Mouse (Mus musculus) frontal cortex, adult 2 months (tissue): ENCODE results near the gene Ddr2. TPM values are rescaled to one million over a fixed set of nuclear protein-coding genes. Genes with fewer than 3 reads are reported as not detected.
"Not testable (repeated sequence)": the region's sequence is repeated elsewhere in the genome, so short reads cannot be mapped to it uniquely, and the experiment has no call there.

Source experiments
- DNase-seq, 2 experiments: peaks; one replicate each; pipeline ENCODE4 v3.0.0; 2022; ENCODE audit warnings: low spot score in 1 of 2; ENCODE audit errors: extremely low spot score in 1 of 2
- polyA plus RNA-seq: library from polyadenylated mRNA; depleted of rRNA; stranded (reverse); fragments of >200 nt; gene quantifications from 2 replicates; pipeline ENCODE4 v1.2.3, GENCODE M21; 2012

Gene Ddr2
- polyA plus RNA-seq, 1 experiment = 5.9 TPM

DNA sequence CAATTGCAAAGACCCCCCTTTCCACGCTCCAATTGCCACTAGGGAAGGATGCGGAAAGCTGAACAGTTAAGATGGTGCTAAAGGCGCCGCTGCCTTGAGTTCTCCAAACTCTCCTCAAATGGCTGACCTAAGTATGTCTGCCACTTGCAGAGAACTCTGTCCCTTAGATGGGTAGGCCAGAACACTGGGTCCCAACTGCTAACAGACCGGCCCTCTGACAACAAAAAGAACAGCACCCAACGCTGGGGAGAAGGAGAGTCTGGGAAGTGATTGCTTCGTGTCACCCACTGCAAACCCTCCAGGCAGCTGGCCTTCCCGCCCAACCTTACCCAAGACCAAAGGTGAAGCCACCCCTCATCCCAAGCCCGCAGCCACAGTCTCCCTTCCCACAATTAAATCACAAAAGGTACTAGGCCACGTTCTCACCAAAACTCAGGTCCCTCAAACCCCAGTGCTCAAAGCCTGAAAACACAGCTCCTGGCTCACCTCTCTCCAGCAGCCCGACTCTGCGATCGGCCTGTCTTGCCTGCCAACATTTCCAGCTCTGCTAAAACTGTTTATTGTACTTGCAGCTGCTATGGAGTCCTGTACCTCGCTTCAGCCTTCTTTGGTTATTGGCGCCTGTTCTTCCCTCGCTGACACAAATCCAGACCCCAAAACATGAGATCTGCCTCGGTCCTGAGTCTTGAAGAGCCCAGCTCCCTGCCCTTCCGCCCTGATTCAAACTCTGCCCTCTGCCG is 616 bp downstream of the Ddr2 start:
- no peak for DNase-seq

DNA sequence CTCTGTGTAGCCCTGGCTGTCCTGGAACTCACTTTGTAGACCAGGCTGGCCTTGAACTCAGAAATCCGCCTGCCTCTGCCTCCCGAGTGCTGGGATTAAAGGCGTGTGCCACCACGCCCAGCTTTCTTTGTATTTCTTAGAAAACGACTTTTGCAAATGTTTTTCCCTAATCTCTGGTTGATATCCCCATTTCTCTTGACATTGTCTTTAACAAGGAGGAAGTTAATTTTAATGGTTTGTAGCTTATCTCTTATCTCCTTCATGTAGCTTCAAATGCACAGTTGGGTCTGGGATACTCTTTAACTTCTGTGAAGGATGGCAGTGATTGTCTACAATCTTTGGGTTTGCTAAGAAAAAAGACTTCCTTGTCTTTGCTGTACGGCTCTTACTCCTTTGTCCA is 7.7 kb downstream of the Ddr2 start:
- not testable (repeated sequence) for DNase-seq

GRCm38 (mm10) chr1:170086631-170087030 is 23.9 kb downstream of the Ddr2 start:
- DNase-seq = no peak

DNA sequence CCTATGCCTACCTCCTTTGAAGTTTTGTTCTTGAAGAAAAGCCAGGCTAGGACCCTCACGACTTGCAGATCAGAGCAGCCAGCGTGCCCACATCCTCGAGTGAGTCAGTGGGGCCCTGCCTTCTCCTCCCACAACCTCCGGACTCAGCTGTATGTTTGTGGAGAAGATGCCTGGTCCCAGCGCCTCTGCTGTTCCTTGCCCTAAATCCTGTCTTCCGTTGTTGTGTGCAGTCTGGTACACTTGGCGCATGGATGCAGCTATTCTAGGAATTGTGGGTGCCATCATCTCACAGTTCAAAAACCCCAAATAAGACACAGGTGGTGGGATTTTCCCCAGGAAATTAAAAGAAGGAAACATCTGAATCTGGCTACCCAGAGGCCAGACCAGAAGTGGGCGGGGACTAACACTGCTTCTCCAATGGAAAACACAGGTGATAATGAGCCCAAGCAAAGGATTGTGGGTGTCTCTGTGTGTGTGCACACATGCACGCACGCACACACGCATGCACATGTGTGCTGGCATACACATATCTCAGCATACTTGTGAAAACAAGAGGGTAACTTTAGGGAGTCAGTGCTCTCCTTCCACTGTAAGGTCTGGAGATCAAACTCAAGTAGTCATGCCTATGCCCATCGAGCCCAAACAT is 26.3 kb downstream of the Ddr2 start:
- peak; percentile 33 to 67 for DNase-seq

- no peak for DNase-seq
Observed at GRCm38 (mm10) chr1:170080907-170081306, 29.7 kb downstream of the Ddr2 start.

DNA sequence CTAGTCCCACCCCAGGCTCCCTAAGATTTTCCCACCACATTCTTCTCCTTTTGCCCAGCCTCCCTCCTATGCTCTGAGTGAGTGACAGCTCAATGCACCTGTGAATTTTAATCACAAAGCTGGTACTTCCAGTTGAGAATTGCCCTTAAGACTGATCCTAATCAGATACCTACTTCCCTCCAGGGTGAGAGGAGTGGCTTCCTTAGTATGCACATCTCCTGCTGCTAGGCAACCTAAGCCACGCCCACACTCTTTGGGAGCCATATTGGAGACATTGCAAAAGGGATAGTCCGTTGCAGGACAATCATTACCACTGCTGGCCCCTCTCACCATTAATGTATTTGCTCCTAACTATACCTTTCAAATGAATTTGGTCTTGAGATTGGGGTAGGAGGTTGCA is 31.1 kb downstream of the Ddr2 start:
- no peak for DNase-seq

DNA sequence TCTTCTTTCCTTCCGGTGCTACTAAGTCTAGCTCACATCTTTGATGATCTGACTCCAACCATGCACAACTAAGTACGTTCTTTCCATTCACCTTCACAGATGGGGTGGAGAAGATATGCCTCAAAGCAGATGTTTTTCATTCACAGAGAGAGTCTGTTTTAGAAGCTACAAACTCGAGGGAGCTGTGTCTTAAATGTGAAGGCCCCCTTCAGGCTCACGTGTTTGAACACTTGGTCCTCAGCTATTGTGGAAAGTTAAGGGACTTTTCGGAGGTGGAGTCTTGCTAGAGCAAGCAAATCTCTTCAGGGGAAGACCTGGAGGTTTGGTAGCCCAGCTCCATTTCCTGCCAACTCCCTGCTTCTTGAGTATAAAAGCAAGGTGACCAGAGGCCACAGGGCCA is 34.2 kb downstream of the Ddr2 start:
- DNase-seq = no peak

GRCm38 (mm10) chr1:170073768-170074167 is 36.8 kb downstream of the Ddr2 start:
- no peak for DNase-seq

DNA sequence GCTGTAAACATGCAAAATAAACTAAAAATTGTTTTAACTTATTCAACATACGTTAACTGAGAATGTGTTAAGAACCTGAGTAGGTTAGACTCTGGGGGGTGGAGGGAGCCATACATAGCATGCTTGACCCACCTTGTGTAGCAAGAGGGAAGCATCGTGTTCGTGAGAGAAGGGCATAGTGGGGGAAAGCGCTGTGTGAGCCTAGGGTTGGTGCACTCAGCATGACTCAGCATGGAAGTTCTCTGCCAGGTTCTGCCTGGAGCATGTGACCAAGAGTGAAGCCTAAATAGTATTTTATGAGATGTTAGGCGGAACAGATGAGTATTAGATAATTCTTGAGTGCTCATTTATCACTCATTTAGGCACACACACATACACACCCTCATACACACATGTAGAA is 41.4 kb downstream of the Ddr2 start:
- no peak for DNase-seq

GRCm38 (mm10) chr1:170065931-170066330 is 44.6 kb downstream of the Ddr2 start:
- no peak for DNase-seq

DNA sequence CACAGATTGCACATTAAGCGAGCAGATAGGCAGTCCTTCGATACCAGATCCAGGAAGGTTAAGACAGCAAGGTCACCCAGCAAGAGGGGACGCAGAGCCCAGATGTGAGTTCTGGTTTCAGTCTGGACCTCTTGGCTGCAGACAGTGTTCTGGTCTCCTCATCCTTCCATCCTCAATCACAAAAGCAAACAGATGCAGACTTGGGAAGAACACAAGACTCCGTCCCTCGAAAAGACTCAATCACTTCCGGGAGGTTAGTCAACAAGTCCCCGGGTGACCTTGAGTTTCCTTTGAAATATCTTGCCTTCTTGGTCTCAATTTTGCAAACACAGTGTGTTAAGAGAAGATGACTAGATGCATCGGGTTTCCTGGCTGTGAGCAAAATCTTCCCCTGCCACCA is 45.6 kb downstream of the Ddr2 start:
- no peak for DNase-seq

GRCm38 (mm10) chr1:170064083-170064494 is 46.5 kb downstream of the Ddr2 start:
- no peak for DNase-seq

DNA sequence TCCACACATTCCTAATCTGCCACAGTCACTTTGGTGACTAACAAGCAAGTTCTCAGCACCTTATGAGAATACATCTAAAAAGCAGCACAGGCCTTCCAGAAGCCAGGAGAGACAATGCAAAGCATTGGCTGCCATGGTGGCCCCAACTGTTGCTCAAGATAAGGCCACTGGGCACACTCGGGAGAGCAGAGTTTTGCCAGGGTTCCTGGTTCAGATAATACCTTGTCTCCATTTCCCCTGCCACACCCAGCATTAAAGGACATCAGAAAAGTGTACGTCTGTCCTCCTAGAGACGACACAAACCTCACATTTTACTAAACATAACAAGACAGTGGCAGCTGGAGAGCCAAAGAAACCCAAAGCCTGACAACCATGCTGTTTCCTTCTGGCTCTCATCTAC is 50.3 kb downstream of the Ddr2 start:
- no peak for DNase-seq

GRCm38 (mm10) chr1:170059347-170059746 is 51.2 kb downstream of the Ddr2 start:
- peak in 1 of 2 experiments; percentile 21 for DNase-seq

DNA sequence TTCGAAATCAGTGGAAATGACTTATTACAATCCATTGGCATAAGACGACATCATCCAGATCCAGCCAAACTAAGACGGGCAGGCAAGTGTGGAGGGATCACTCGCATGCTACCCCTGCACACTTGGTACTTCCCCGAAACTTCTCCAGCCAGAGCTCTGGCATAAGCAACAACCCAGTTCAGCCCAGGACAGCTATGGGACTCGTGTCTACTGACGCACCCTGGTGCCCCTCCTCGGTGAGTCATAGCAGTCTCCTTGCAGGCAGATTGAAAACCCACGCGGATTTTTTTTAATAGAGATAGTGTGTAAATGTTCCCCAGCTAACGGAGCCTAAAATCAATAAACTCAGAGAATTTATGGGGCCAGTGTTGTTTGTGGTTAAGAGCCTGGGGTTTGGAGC is 52.5 kb downstream of the Ddr2 start:
- peak in 1 of 2 experiments; percentile 25 for DNase-seq

- DNase-seq = no peak
Observed at GRCm38 (mm10) chr1:170057607-170058006, 53.0 kb downstream of the Ddr2 start.

DNA sequence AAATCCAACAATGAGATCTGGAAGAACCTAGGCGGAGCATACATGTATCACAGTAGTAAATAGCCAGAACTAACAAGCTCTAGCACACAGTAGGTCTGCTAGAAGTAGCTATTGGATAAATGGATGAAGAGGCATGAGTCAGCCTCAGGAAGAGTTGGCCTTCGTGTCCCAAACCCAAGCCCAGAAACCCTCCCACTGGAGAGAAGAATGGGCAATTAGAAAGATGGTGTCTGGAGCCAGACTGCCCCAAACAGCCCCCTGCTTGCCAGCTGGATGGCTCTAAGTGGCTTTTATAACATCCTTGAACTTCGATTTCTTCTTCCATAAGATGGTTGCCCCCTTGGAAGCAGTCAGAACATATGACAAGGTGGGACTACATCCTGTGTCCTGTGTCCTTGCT is 53.6 kb downstream of the Ddr2 start:
- DNase-seq = no peak

DNA sequence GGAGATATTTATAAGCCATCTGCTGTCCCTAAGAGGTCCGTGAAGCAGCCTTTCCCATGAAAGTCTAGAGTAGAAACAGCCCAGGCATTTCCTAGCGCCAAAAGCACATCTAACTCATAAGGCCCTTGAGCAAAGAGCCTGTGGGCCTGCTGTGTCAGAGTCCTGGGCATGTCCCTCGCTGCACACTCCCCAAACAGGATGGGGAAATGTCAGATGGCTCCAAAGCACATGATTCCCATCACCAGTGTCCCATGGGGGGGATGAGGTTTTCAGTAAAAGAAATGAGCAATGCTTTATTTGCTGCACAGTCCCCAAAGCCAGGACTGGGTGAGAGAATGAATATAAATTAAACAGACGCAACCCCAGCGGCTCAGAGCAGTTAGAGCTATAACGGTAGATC is 54.3 kb downstream of the Ddr2 start:
- DNase-seq = peak in 1 of 2 experiments; percentile 11

GRCm38 (mm10) chr1:170052469-170053065 is 58.0 kb downstream of the Ddr2 start:
- DNase-seq = no peak

DNA sequence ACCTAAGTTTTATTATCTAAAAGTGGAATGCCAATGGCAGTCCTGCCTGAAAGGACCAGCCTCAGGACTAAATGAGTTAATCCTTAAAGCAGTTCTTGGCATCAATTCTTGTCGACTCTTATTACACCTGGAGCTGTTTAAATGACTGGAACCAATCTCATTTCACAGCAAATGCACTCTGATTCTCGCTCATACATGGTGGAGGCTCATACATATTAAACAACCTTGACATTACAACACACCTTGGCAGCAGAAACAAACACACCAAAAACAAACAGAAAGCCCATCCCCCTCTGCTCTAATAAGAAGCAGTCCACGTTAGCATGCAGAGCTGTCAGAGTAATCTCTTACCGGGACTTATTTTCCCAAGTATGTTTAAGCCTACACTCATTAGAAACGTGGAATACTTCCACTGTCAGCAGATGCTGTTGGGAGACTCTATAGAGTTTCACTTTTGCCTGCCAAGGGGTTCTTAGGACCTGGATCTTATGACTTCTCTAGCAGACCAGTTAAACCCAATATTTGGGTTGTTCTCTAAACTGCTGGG is 58.9 kb downstream of the Ddr2 start:
- DNase-seq = no peak

DNA sequence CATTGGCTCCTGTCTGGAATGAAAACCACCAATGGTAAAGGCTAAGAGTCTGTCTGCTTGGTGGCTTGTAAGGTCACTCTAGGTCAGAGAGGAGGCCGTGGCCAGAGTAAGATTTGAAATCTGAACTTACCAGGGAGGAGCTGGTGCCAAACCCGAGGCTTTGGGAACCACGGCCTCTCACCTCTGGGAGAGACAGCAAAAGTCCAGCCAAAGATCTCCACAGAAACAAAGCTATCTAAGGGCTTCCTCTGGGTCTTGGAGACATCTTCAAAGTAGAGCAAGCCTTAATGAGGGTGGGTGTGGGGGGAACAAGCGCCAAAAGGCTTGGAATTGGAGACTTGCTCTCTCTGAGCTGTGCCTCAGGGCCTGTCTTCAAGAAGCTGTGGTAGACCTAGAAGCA is 62.1 kb downstream of the Ddr2 start:
- DNase-seq = no peak
